ENCODE assay signal across 23 mouse cellular contexts in genomic region chr5:98369426-98369825, GRCm38 (mm10). TPM values are rescaled to one million over a fixed set of nuclear protein-coding genes. Genes with fewer than 3 reads are reported as not detected.
DNase-seq lines count a peak whose midpoint lies in the region; ATAC-seq and TF ChIP-seq lines count a peak whose summit lies in the region.
"Had no signal": no experiment of that assay in that cellular context is flagged by ENCODE, and none has a peak within 500 bp of the region (broad histone marks: within the 10 kb centered on the region; RNA-seq: fewer than 3 reads in every experiment).

No protein-coding gene starts in this region.

- H3K4me3 ChIP-seq in forebrain, postnatal 0 days (ENCODE audit: low read depth, low read length): no peak overlapping the region
- no peak overlapping the region for H3K4me3 ChIP-seq in forebrain, embryonic 15.5 days
- H3K4me3 ChIP-seq: embryonic facial prominence, embryonic 15.5 days; heart, embryonic 12.5 days; kidney, embryonic 15.5 days; limb, embryonic 13.5 days; midbrain, embryonic 13.5 days; neural tube, embryonic 13.5 days had no signal

- H3K27me3 ChIP-seq in forebrain, postnatal 0 days (ENCODE audit: insufficient read depth, low read length): no peaks in the 10 kb centered on the region
- H3K27me3 ChIP-seq in forebrain, embryonic 15.5 days: no peaks in the 10 kb centered on the region
- H3K27me3 ChIP-seq: embryonic facial prominence, embryonic 15.5 days; heart, embryonic 12.5 days; kidney, embryonic 15.5 days; midbrain, embryonic 13.5 days; neural tube, embryonic 13.5 days had no signal

- no peak overlapping the region for H3K4me2 ChIP-seq in forebrain, postnatal 0 days (ENCODE audit: low read depth)
- no peak overlapping the region for H3K4me2 ChIP-seq in forebrain, embryonic 15.5 days (replicated peaks)
- H3K4me2 ChIP-seq: embryonic facial prominence, embryonic 15.5 days; heart, embryonic 12.5 days; hindbrain, embryonic 14.5 days; kidney, embryonic 15.5 days; limb, embryonic 13.5 days; midbrain, embryonic 13.5 days; neural tube, embryonic 13.5 days had no signal

- H3K27ac ChIP-seq in forebrain, postnatal 0 days (ENCODE audit: low read depth, low read length): 0 out of 2 replicates have a peak overlapping the region, but pooled peaks have one; percentile 5
- H3K27ac ChIP-seq in forebrain, embryonic 15.5 days (replicated peaks): no peak overlapping the region
- H3K27ac ChIP-seq: embryonic facial prominence, embryonic 15.5 days; hindbrain, embryonic 14.5 days; kidney, embryonic 15.5 days; limb, embryonic 13.5 days; liver, embryonic 14.5 days; midbrain, embryonic 13.5 days; neural tube, embryonic 13.5 days had no signal

- peak; percentile 39 for DNase-seq in forebrain, postnatal 0 days
- DNase-seq in frontal cortex, postnatal 10 days (ENCODE audit: low spot score in 2 of 2): peak; percentile 20 to 24
- peak; percentile 40 to 47 for DNase-seq in left cerebral cortex, postnatal 36 days (ENCODE audit: low spot score in 2 of 2)
- DNase-seq in right cerebral cortex, postnatal 36 days (ENCODE audit: low spot score in 2 of 2): peak; percentile 52 to 61
- DNase-seq in adrenal gland, adult 2 months: no peak
- DNase-seq in heart, postnatal 10 days: no peak
- DNase-seq: adrenal gland, postnatal 25 days; cerebellum, adult 2 months; cerebellum, postnatal 36 days; heart, postnatal 36 days; thymus, postnatal 25 days had no signal

- H3K9me3 ChIP-seq in forebrain, postnatal 0 days (ENCODE audit: low read length): no peaks in the 10 kb centered on the region
- no peaks in the 10 kb centered on the region for H3K9me3 ChIP-seq in forebrain, embryonic 15.5 days
- H3K9me3 ChIP-seq: embryonic facial prominence, embryonic 15.5 days; heart, embryonic 12.5 days; kidney, embryonic 15.5 days; limb, embryonic 13.5 days; midbrain, embryonic 13.5 days; neural tube, embryonic 13.5 days had no signal

- H3K9ac ChIP-seq in forebrain, postnatal 0 days: no peak overlapping the region
- H3K9ac ChIP-seq in forebrain, embryonic 15.5 days (replicated peaks): no peak overlapping the region
- H3K9ac ChIP-seq: embryonic facial prominence, embryonic 15.5 days; heart, embryonic 12.5 days; hindbrain, embryonic 14.5 days; kidney, embryonic 15.5 days; limb, embryonic 13.5 days; liver, embryonic 14.5 days; midbrain, embryonic 13.5 days; neural tube, embryonic 13.5 days had no signal

- H3K36me3 ChIP-seq in forebrain, postnatal 0 days (ENCODE audit: insufficient read depth): no peaks in the 10 kb centered on the region
- no peaks in the 10 kb centered on the region for H3K36me3 ChIP-seq in forebrain, embryonic 15.5 days
- H3K36me3 ChIP-seq: embryonic facial prominence, embryonic 15.5 days; heart, embryonic 12.5 days; kidney, embryonic 15.5 days; limb, embryonic 13.5 days; midbrain, embryonic 13.5 days; neural tube, embryonic 13.5 days had no signal

- ATAC-seq in forebrain, postnatal 0 days: peak; percentile 69
- no peak for ATAC-seq in forebrain, embryonic 15.5 days (replicated peaks)
- ATAC-seq in megakaryocyte-erythroid progenitor cell, adult 5-6 weeks (replicated peaks; ENCODE audit: low FRiP score, low TSS enrichment, poor library complexity, severe bottlenecking): no peak
- ATAC-seq: activated CD4-positive, CD25-positive, alpha-beta regulatory T cell, adult 4 months; intestine, postnatal 0 days; midbrain, embryonic 13.5 days had no signal

- WGBS in forebrain, postnatal 0 days: 68% methylated on average over 7 of the region's 7 CpGs
- WGBS in forebrain, embryonic 15.5 days: 68% methylated on average over 7 of the region's 7 CpGs

- H3K4me1 ChIP-seq in forebrain, postnatal 0 days (ENCODE audit: insufficient read depth): no peaks in the 10 kb centered on the region
- no peaks in the 10 kb centered on the region for H3K4me1 ChIP-seq in forebrain, embryonic 15.5 days
- H3K4me1 ChIP-seq: embryonic facial prominence, embryonic 15.5 days; heart, embryonic 12.5 days; limb, embryonic 13.5 days; midbrain, embryonic 13.5 days; neural tube, embryonic 13.5 days had no signal

- intact Hi-C loops in left cerebral cortex, postnatal 36 days (cut with DNase I): no loop called here
- intact Hi-C loops in heart, postnatal 10 days (cut with DNase I): no loop called here

- no peak for TF ChIP-seq CTCF in forebrain, postnatal 0 days (IDR thresholded peaks at IDR 0.05; ENCODE audit: low read depth)

RNA-seq across cellular contexts. Expression of gene Cfap299, which starts 40.3 kb away (rescaled TPM):
- 0.69 and 0.81 TPM in 2 replicates for total RNA-seq in forebrain, postnatal 0 days (2014; rRNA removed)
- polyA plus RNA-seq in forebrain, postnatal 0 days (2015; fragmentation: Nextera tagmentation; extraction: Ambion mirVana): 3.4 and 5.3 TPM in 2 replicates
- 0.66 and 2.0 TPM in 2 replicates for polyA plus RNA-seq in forebrain, embryonic 15.5 days (2015; fragmentation: Nextera tagmentation; extraction: Ambion mirVana)
- under 1 TPM in 1 of 2 experiments, not detected in 1; 0.76 TPM for total RNA-seq in left cerebral cortex, postnatal 36 days (2021)
- total RNA-seq in megakaryocyte-erythroid progenitor cell, adult 5-6 weeks (2014; fragmentation: Nextera tagmentation): not detected in 2 replicates
- total RNA-seq in megakaryocyte-erythroid progenitor cell, adult 5-6 weeks (2017): not detected in 2 replicates
- total RNA-seq in adrenal gland, adult 2 months (2021): not detected
- not detected in 2 replicates for polyA plus RNA-seq in adrenal gland, adult 2 months (2012; rRNA removed)
- total RNA-seq in heart, postnatal 10 days (2021): not detected
- total RNA-seq: adrenal gland, postnatal 25 days; heart, postnatal 36 days had no signal
- polyA plus RNA-seq: activated CD4-positive, CD25-positive, alpha-beta regulatory T cell, adult 4 months; heart, embryonic 12.5 days; liver, embryonic 14.5 days had no signal

Comparison
In these comparisons a context has a peak if more than half of its experiments do, and no peak if none do; other contexts are left out.
1. DNase-seq: peak in forebrain, postnatal 0 days (single experiment), frontal cortex, postnatal 10 days (2 of 2), left cerebral cortex, postnatal 36 days (2 of 2) and right cerebral cortex, postnatal 36 days (2 of 2); none in adrenal gland, adult 2 months (single experiment) and heart, postnatal 10 days (0 of 2).